ENCODE assay signal across 20 mouse cellular contexts in the genomic region with DNA sequence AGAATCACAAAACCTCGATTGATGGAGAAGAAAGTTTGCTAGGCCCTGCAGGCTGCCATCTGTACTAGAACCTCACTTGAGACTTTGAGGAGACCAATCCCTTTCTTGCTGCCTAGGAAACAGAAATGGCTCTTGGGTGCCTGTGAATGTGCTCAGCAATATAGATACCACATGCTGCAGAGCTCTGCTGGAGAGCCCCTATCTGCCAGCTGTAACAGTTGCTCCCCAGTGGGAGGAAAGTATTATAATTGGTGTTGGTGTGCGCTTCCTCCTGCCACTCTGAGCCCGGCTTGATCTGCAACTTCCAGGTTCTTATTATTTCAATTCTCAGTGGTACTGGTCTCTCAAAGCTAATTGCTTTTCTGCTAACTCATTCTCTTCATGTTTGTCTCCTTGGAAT. TPM values are rescaled to one million over a fixed set of nuclear protein-coding genes. Genes with fewer than 3 reads are reported as not detected.
A peak's percentile ranks its signal among the peaks of the same experiment; 100 is the strongest.
DNase-seq lines count a peak whose midpoint lies in the region; ATAC-seq and TF ChIP-seq lines count a peak whose summit lies in the region.
"Had no signal": no experiment of that assay in that cellular context is flagged by ENCODE, and none has a peak within 500 bp of the region (broad histone marks: within the 10 kb centered on the region; RNA-seq: fewer than 3 reads in every experiment).

No protein-coding gene starts in this region.

- no peaks in the 10 kb centered on the region for H3K4me1 ChIP-seq in embryonic facial prominence, embryonic 14.5 days (ENCODE audit: control insufficient read depth, insufficient read depth, low read length)
- no peaks in the 10 kb centered on the region for H3K4me1 ChIP-seq in embryonic facial prominence, embryonic 10.5 days
- H3K4me1 ChIP-seq in hindbrain, postnatal 0 days (ENCODE audit: insufficient read depth, low read length): no peaks in the 10 kb centered on the region
- no peaks in the 10 kb centered on the region for H3K4me1 ChIP-seq in hindbrain, embryonic 10.5 days (replicated peaks)
- no peaks in the 10 kb centered on the region for H3K4me1 ChIP-seq in midbrain, postnatal 0 days (ENCODE audit: insufficient read depth, low read length)
- no peaks in the 10 kb centered on the region for H3K4me1 ChIP-seq in midbrain, embryonic 15.5 days
- H3K4me1 ChIP-seq in stomach, postnatal 0 days (replicated peaks; ENCODE audit: control insufficient read depth, insufficient read depth): no peaks in the 10 kb centered on the region
- H3K4me1 ChIP-seq in forebrain, embryonic 12.5 days: no peaks in the 10 kb centered on the region
- H3K4me1 ChIP-seq: forebrain, embryonic 13.5 days; heart, embryonic 15.5 days; hindbrain, embryonic 15.5 days had no signal

- no peak overlapping the region for H3K9ac ChIP-seq in embryonic facial prominence, embryonic 14.5 days (ENCODE audit: low read depth, low read length)
- H3K9ac ChIP-seq in hindbrain, postnatal 0 days (replicated peaks; ENCODE audit: low read length): no peak overlapping the region
- H3K9ac ChIP-seq in midbrain, postnatal 0 days (replicated peaks; ENCODE audit: low read length, poor library complexity, severe bottlenecking): no peak overlapping the region
- no peak overlapping the region for H3K9ac ChIP-seq in midbrain, embryonic 15.5 days
- H3K9ac ChIP-seq in stomach, postnatal 0 days (ENCODE audit: low read length): no peak overlapping the region
- H3K9ac ChIP-seq in forebrain, embryonic 12.5 days: no peak overlapping the region
- H3K9ac ChIP-seq: forebrain, embryonic 13.5 days; forebrain, postnatal 0 days; heart, embryonic 15.5 days; hindbrain, embryonic 15.5 days had no signal

- 78% methylated on average over 3 of the region's 3 CpGs for WGBS in embryonic facial prominence, embryonic 14.5 days
- 92% methylated on average over 3 of the region's 3 CpGs for WGBS in embryonic facial prominence, embryonic 10.5 days
- 85% methylated on average over 3 of the region's 3 CpGs for WGBS in hindbrain, postnatal 0 days
- WGBS in hindbrain, embryonic 10.5 days: 90% methylated on average over 3 of the region's 3 CpGs
- 78% methylated on average over 3 of the region's 3 CpGs for WGBS in midbrain, postnatal 0 days
- WGBS in midbrain, embryonic 15.5 days: 93% methylated on average over 3 of the region's 3 CpGs
- WGBS in stomach, postnatal 0 days: 84% methylated on average over 3 of the region's 3 CpGs
- 90% methylated on average over 3 of the region's 3 CpGs for WGBS in forebrain, embryonic 12.5 days

- no peak overlapping the region for H3K27ac ChIP-seq in embryonic facial prominence, embryonic 14.5 days (replicated peaks; ENCODE audit: low read depth, low read length)
- no peak overlapping the region for H3K27ac ChIP-seq in embryonic facial prominence, embryonic 10.5 days (replicated peaks)
- H3K27ac ChIP-seq in hindbrain, postnatal 0 days: no peak overlapping the region
- H3K27ac ChIP-seq in hindbrain, embryonic 10.5 days: no peak overlapping the region
- H3K27ac ChIP-seq in midbrain, postnatal 0 days (ENCODE audit: low read depth, low read length): no peak overlapping the region
- no peak overlapping the region for H3K27ac ChIP-seq in midbrain, embryonic 15.5 days
- 0 out of 2 replicates have a peak overlapping the region, but pooled peaks have one; percentile 2 for H3K27ac ChIP-seq in stomach, postnatal 0 days (replicated peaks)
- no peak overlapping the region for H3K27ac ChIP-seq in forebrain, embryonic 12.5 days
- H3K27ac ChIP-seq: forebrain, embryonic 13.5 days; heart, embryonic 15.5 days; hindbrain, embryonic 15.5 days had no signal

- no peak for DNase-seq in embryonic facial prominence, embryonic 14.5 days (ENCODE audit: low spot score)
- no peak for DNase-seq in embryonic facial prominence, embryonic 10.5 days (ENCODE audit: low spot score)
- peak; percentile 7 for DNase-seq in hindbrain, postnatal 0 days (ENCODE audit: low spot score)
- DNase-seq in hindbrain, embryonic 10.5 days (ENCODE audit: low spot score): no peak
- peak; percentile 38 for DNase-seq in midbrain, postnatal 0 days (ENCODE audit: low spot score)
- no peak for DNase-seq in stomach, postnatal 0 days (ENCODE audit: low spot score)
- DNase-seq: cerebellum, adult 9-11 months; gastrocnemius, postnatal 25 days had no signal

- no peaks in the 10 kb centered on the region for H3K27me3 ChIP-seq in embryonic facial prominence, embryonic 14.5 days (replicated peaks; ENCODE audit: control insufficient read depth, insufficient read depth, low read length)
- no peaks in the 10 kb centered on the region for H3K27me3 ChIP-seq in embryonic facial prominence, embryonic 10.5 days (replicated peaks; ENCODE audit: low read depth, poor library complexity, severe bottlenecking)
- no peaks in the 10 kb centered on the region for H3K27me3 ChIP-seq in hindbrain, postnatal 0 days (ENCODE audit: insufficient read depth, low read length)
- H3K27me3 ChIP-seq in hindbrain, embryonic 10.5 days (ENCODE audit: insufficient read depth, poor library complexity, severe bottlenecking): no peaks in the 10 kb centered on the region
- H3K27me3 ChIP-seq in midbrain, postnatal 0 days (ENCODE audit: insufficient read depth, low read length): no peaks in the 10 kb centered on the region
- no peaks in the 10 kb centered on the region for H3K27me3 ChIP-seq in midbrain, embryonic 15.5 days (replicated peaks)
- H3K27me3 ChIP-seq in stomach, postnatal 0 days (ENCODE audit: control insufficient read depth, insufficient read depth, low read length): no peaks in the 10 kb centered on the region
- no peaks in the 10 kb centered on the region for H3K27me3 ChIP-seq in forebrain, embryonic 12.5 days
- H3K27me3 ChIP-seq: forebrain, embryonic 13.5 days; heart, embryonic 15.5 days; hindbrain, embryonic 15.5 days had no signal

- H3K4me3 ChIP-seq in embryonic facial prominence, embryonic 14.5 days (ENCODE audit: low read depth, low read length): no peak overlapping the region
- no peak overlapping the region for H3K4me3 ChIP-seq in embryonic facial prominence, embryonic 10.5 days
- H3K4me3 ChIP-seq in hindbrain, postnatal 0 days (ENCODE audit: low read length): no peak overlapping the region
- H3K4me3 ChIP-seq in hindbrain, embryonic 10.5 days: no peak overlapping the region
- no peak overlapping the region for H3K4me3 ChIP-seq in midbrain, postnatal 0 days (ENCODE audit: low read depth, low read length)
- H3K4me3 ChIP-seq in midbrain, embryonic 15.5 days: no peak overlapping the region
- H3K4me3 ChIP-seq in stomach, postnatal 0 days (ENCODE audit: low read depth, low read length): no peak overlapping the region
- no peak overlapping the region for H3K4me3 ChIP-seq in forebrain, embryonic 12.5 days (replicated peaks)
- H3K4me3 ChIP-seq: forebrain, embryonic 13.5 days; heart, embryonic 15.5 days; hindbrain, embryonic 15.5 days had no signal

- H3K9me3 ChIP-seq in embryonic facial prominence, embryonic 14.5 days (ENCODE audit: control insufficient read depth, low read length): no peaks in the 10 kb centered on the region
- no peaks in the 10 kb centered on the region for H3K9me3 ChIP-seq in embryonic facial prominence, embryonic 10.5 days
- H3K9me3 ChIP-seq in hindbrain, postnatal 0 days (ENCODE audit: low read length): no peaks in the 10 kb centered on the region
- no peaks in the 10 kb centered on the region for H3K9me3 ChIP-seq in hindbrain, embryonic 10.5 days
- H3K9me3 ChIP-seq in midbrain, postnatal 0 days (ENCODE audit: low read length): no peaks in the 10 kb centered on the region
- no peaks in the 10 kb centered on the region for H3K9me3 ChIP-seq in midbrain, embryonic 15.5 days
- no peaks in the 10 kb centered on the region for H3K9me3 ChIP-seq in stomach, postnatal 0 days (ENCODE audit: control insufficient read depth, low read length)
- no peaks in the 10 kb centered on the region for H3K9me3 ChIP-seq in forebrain, embryonic 12.5 days
- H3K9me3 ChIP-seq: forebrain, embryonic 13.5 days; G1E; heart, embryonic 15.5 days; hindbrain, embryonic 15.5 days had no signal

- TF ChIP-seq CTCF in hindbrain, postnatal 0 days (IDR thresholded peaks at IDR 0.05; ENCODE audit: low read depth): no peak
- TF ChIP-seq CTCF in midbrain, postnatal 0 days (IDR thresholded peaks at IDR 0.05): no peak
- no peak for TF ChIP-seq CTCF in stomach, postnatal 0 days (IDR thresholded peaks at IDR 0.05; ENCODE audit: low read depth)

- peaks cover 81% of the 10 kb centered on the region for H3K36me3 ChIP-seq in embryonic facial prominence, embryonic 14.5 days (ENCODE audit: control insufficient read depth, insufficient read depth, low read length)
- H3K36me3 ChIP-seq in embryonic facial prominence, embryonic 10.5 days (replicated peaks): peaks cover 98% of the 10 kb centered on the region
- H3K36me3 ChIP-seq in hindbrain, postnatal 0 days (ENCODE audit: insufficient read depth, low read length): peaks cover 37% of the 10 kb centered on the region
- peaks cover 93% of the 10 kb centered on the region for H3K36me3 ChIP-seq in hindbrain, embryonic 10.5 days
- peaks cover 40% of the 10 kb centered on the region for H3K36me3 ChIP-seq in midbrain, postnatal 0 days (ENCODE audit: insufficient read depth, low read length)
- H3K36me3 ChIP-seq in midbrain, embryonic 15.5 days (replicated peaks): peaks cover 38% of the 10 kb centered on the region
- H3K36me3 ChIP-seq in stomach, postnatal 0 days (ENCODE audit: control insufficient read depth, insufficient read depth, low read length): peaks cover 32% of the 10 kb centered on the region
- H3K36me3 ChIP-seq in forebrain, embryonic 12.5 days (replicated peaks): peaks cover 85% of the 10 kb centered on the region

- TF ChIP-seq EP300 in stomach, postnatal 0 days (optimal IDR thresholded peaks at IDR 0.05): no peak

- peak; percentile 53; the same call in 1 of the 2 replicates for ATAC-seq in embryonic facial prominence, embryonic 14.5 days (ENCODE audit: low read depth)
- 0 out of 2 replicates have a peak, but pooled peaks have one; percentile 35 for ATAC-seq in hindbrain, postnatal 0 days
- no peak for ATAC-seq in midbrain, postnatal 0 days (ENCODE audit: low FRiP score)
- no peak for ATAC-seq in midbrain, embryonic 15.5 days (replicated peaks)
- ATAC-seq in stomach, postnatal 0 days (ENCODE audit: low FRiP score, low TSS enrichment): no peak
- ATAC-seq in forebrain, embryonic 12.5 days (ENCODE audit: low FRiP score): no peak
- ATAC-seq: CD4-positive, CD25-positive, alpha-beta regulatory T cell, adult 4 months; forebrain, embryonic 13.5 days; forebrain, postnatal 0 days had no signal

- H3K4me2 ChIP-seq in embryonic facial prominence, embryonic 14.5 days (ENCODE audit: low read depth, low read length): no peak overlapping the region
- H3K4me2 ChIP-seq in hindbrain, postnatal 0 days (ENCODE audit: low read depth, low read length): no peak overlapping the region
- no peak overlapping the region for H3K4me2 ChIP-seq in midbrain, postnatal 0 days (ENCODE audit: low read depth, low read length, poor library complexity, severe bottlenecking)
- H3K4me2 ChIP-seq in midbrain, embryonic 15.5 days: no peak overlapping the region
- no peak overlapping the region for H3K4me2 ChIP-seq in stomach, postnatal 0 days (replicated peaks; ENCODE audit: low read depth)
- H3K4me2 ChIP-seq in forebrain, embryonic 12.5 days: no peak overlapping the region
- H3K4me2 ChIP-seq: forebrain, embryonic 13.5 days; heart, embryonic 11.5 days; heart, embryonic 15.5 days; hindbrain, embryonic 15.5 days had no signal

RNA-seq across cellular contexts. Expression of a gene that starts 10.0 kb away (rescaled TPM):
- polyA plus RNA-seq in embryonic facial prominence, embryonic 14.5 days (2014; fragmentation: Nextera tagmentation; extraction: Ambion mirVana): 84.2 and 100 TPM in 2 replicates
- 129 and 143 TPM in 2 replicates for polyA plus RNA-seq in embryonic facial prominence, embryonic 10.5 days (2016; fragmentation: Nextera tagmentation; extraction: Ambion mirVana)
- 25.9 and 31.3 TPM in 2 replicates for total RNA-seq in hindbrain, postnatal 0 days (2014; rRNA removed)
- polyA plus RNA-seq in hindbrain, postnatal 0 days (2015; fragmentation: Nextera tagmentation; extraction: Ambion mirVana): 57.5 and 64.5 TPM in 2 replicates
- polyA plus RNA-seq in hindbrain, embryonic 10.5 days (2016; fragmentation: Nextera tagmentation; extraction: Ambion mirVana): 122 and 146 TPM in 2 replicates
- 21.4 and 36.7 TPM in 2 replicates for total RNA-seq in midbrain, postnatal 0 days (2014; rRNA removed)
- 59.3 and 61.1 TPM in 2 replicates for polyA plus RNA-seq in midbrain, postnatal 0 days (2015; fragmentation: Nextera tagmentation; extraction: Ambion mirVana)
- polyA plus RNA-seq in midbrain, embryonic 15.5 days (2015; fragmentation: Nextera tagmentation; extraction: Ambion mirVana): 80.1 and 83.7 TPM in 2 replicates
- polyA plus RNA-seq in stomach, postnatal 0 days (2015; fragmentation: Nextera tagmentation; extraction: Ambion mirVana): 73.1 and 73.5 TPM in 2 replicates
- polyA plus RNA-seq in forebrain, embryonic 12.5 days (2016; fragmentation: Nextera tagmentation; extraction: Ambion mirVana): 111 and 116 TPM in 2 replicates

RNA-seq across cellular contexts. Expression of a gene that starts 10.0 kb away (rescaled TPM):
- polyA plus RNA-seq in embryonic facial prominence, embryonic 14.5 days (2014; fragmentation: Nextera tagmentation; extraction: Ambion mirVana): 51.2 and 57.4 TPM in 2 replicates
- 73.1 and 77.9 TPM in 2 replicates for polyA plus RNA-seq in embryonic facial prominence, embryonic 10.5 days (2016; fragmentation: Nextera tagmentation; extraction: Ambion mirVana)
- 82.9 and 91.6 TPM in 2 replicates for total RNA-seq in hindbrain, postnatal 0 days (2014; rRNA removed)
- 81.8 and 83.4 TPM in 2 replicates for polyA plus RNA-seq in hindbrain, postnatal 0 days (2015; fragmentation: Nextera tagmentation; extraction: Ambion mirVana)
- polyA plus RNA-seq in hindbrain, embryonic 10.5 days (2016; fragmentation: Nextera tagmentation; extraction: Ambion mirVana): 76.8 and 83.4 TPM in 2 replicates
- 72.5 and 76.7 TPM in 2 replicates for total RNA-seq in midbrain, postnatal 0 days (2014; rRNA removed)
- 85.4 and 86.9 TPM in 2 replicates for polyA plus RNA-seq in midbrain, postnatal 0 days (2015; fragmentation: Nextera tagmentation; extraction: Ambion mirVana)
- polyA plus RNA-seq in midbrain, embryonic 15.5 days (2015; fragmentation: Nextera tagmentation; extraction: Ambion mirVana): 86.6 and 88.5 TPM in 2 replicates
- polyA plus RNA-seq in stomach, postnatal 0 days (2015; fragmentation: Nextera tagmentation; extraction: Ambion mirVana): 64.7 and 65.7 TPM in 2 replicates
- polyA plus RNA-seq in forebrain, embryonic 12.5 days (2016; fragmentation: Nextera tagmentation; extraction: Ambion mirVana): 82.2 and 83.4 TPM in 2 replicates

RNA-seq across cellular contexts. Expression of a gene that starts 27.7 kb away (rescaled TPM):
- polyA plus RNA-seq in embryonic facial prominence, embryonic 14.5 days (2014; fragmentation: Nextera tagmentation; extraction: Ambion mirVana): 2.9 TPM in 2 replicates
- polyA plus RNA-seq in embryonic facial prominence, embryonic 10.5 days (2016; fragmentation: Nextera tagmentation; extraction: Ambion mirVana): 0.15 TPM in 1 of 2 replicates, not detected in the other
- total RNA-seq in hindbrain, postnatal 0 days (2014; rRNA removed): 3.8 and 5.8 TPM in 2 replicates
- 5.6 and 6.9 TPM in 2 replicates for polyA plus RNA-seq in hindbrain, postnatal 0 days (2015; fragmentation: Nextera tagmentation; extraction: Ambion mirVana)
- polyA plus RNA-seq in hindbrain, embryonic 10.5 days (2016; fragmentation: Nextera tagmentation; extraction: Ambion mirVana): 0.16 TPM in 1 of 2 replicates, not detected in the other
- 1.3 TPM in 2 replicates for total RNA-seq in midbrain, postnatal 0 days (2014; rRNA removed)
- polyA plus RNA-seq in midbrain, postnatal 0 days (2015; fragmentation: Nextera tagmentation; extraction: Ambion mirVana): 3.7 and 4.9 TPM in 2 replicates
- 1.5 and 3.1 TPM in 2 replicates for polyA plus RNA-seq in midbrain, embryonic 15.5 days (2015; fragmentation: Nextera tagmentation; extraction: Ambion mirVana)
- polyA plus RNA-seq in stomach, postnatal 0 days (2015; fragmentation: Nextera tagmentation; extraction: Ambion mirVana): 13.9 and 17.1 TPM in 2 replicates
- polyA plus RNA-seq in forebrain, embryonic 12.5 days (2016; fragmentation: Nextera tagmentation; extraction: Ambion mirVana): 0.32 TPM in 1 of 2 replicates, not detected in the other
- total RNA-seq: G1E; hematopoietic stem cell, adult 5-6 weeks had no signal
- polyA plus RNA-seq: CD4-positive, CD25-positive, alpha-beta regulatory T cell, adult 4 months; embryonic facial prominence, embryonic 11.5 days; G1E; heart, embryonic 11.5 days; intestine, embryonic 14.5 days had no signal

Comparison
In these comparisons a context has a peak if more than half of its experiments do, and no peak if none do; other contexts are left out.
1. DNase-seq: peak in hindbrain, postnatal 0 days (single experiment) and midbrain, postnatal 0 days (single experiment); none in embryonic facial prominence, embryonic 14.5 days (single experiment), embryonic facial prominence, embryonic 10.5 days (single experiment), hindbrain, embryonic 10.5 days (single experiment) and stomach, postnatal 0 days (single experiment).
2. ATAC-seq: peak in embryonic facial prominence, embryonic 14.5 days (single experiment) and hindbrain, postnatal 0 days (single experiment); none in midbrain, postnatal 0 days (single experiment), midbrain, embryonic 15.5 days (single experiment), stomach, postnatal 0 days (single experiment) and forebrain, embryonic 12.5 days (single experiment).